Mouse (Mus musculus): ENCODE data around the gene Dnase2a. TPM values are rescaled to one million over a fixed set of nuclear protein-coding genes. Genes with fewer than 3 reads are reported as not detected.

Gene Dnase2a
- total and polyA plus RNA-seq, 2 experiments: 13.0 to 20.0 TPM

GRCm38 (mm10) chr8:84937620-84938485, 29.5 kb downstream of the Dnase2a start:
- H3K79me2 ChIP-seq (ENCODE audit: control insufficient read depth, insufficient read depth, low read length): no peaks in the 10 kb centered on the region
- no peaks in the 10 kb centered on the region for H3K36me3 ChIP-seq (ENCODE audit: control insufficient read depth, insufficient read depth, low read length)
- no peak overlapping the region for H3K4me3 ChIP-seq (ENCODE audit: insufficient read depth, low read depth, low read length)
- H3K27me3 ChIP-seq (ENCODE audit: control insufficient read depth, insufficient read depth, low read length): peaks cover 22% of the 10 kb centered on the region
- no peak overlapping the region for H3K9ac ChIP-seq (ENCODE audit: low read depth, low read length)
- WGBS: 65% methylated on average over 13 of the region's 13 CpGs
- H3K27ac ChIP-seq (replicated peaks; ENCODE audit: insufficient read depth, low read depth, low read length): no peak overlapping the region
- no peaks in the 10 kb centered on the region for H3K4me1 ChIP-seq (ENCODE audit: control insufficient read depth, insufficient read depth, low read length)
- TF ChIP-seq POLR2A (IDR thresholded peaks at IDR 0.05; ENCODE audit: extremely low read depth, insufficient read depth, low read length) (no peak), CTCF (IDR thresholded peaks at IDR 0.05; ENCODE audit: low read depth, low read length) (no peak)
- DNase-seq (ENCODE audit: extremely low read depth, low read depth, low spot score): no peak

GRCm38 (mm10) chr8:84943699-84944098, 35.3 kb downstream of the Dnase2a start:
- Histone ChIP-seq H3K27ac (replicated peaks; ENCODE audit: insufficient read depth, low read depth, low read length) (no peak overlapping the region), H3K9ac (ENCODE audit: low read depth, low read length) (no peak overlapping the region), H3K4me3 (ENCODE audit: insufficient read depth, low read depth, low read length) (no peak overlapping the region), H3K4me1 (ENCODE audit: control insufficient read depth, insufficient read depth, low read length) (peaks cover 3% of the 10 kb centered on the region; the same call in 1 of the 2 replicates), H3K36me3 (ENCODE audit: control insufficient read depth, insufficient read depth, low read length) (no peaks in the 10 kb centered on the region), H3K27me3 (ENCODE audit: control insufficient read depth, insufficient read depth, low read length) (peaks cover 19% of the 10 kb centered on the region), H3K79me2 (ENCODE audit: control insufficient read depth, insufficient read depth, low read length) (no peaks in the 10 kb centered on the region)
- TF ChIP-seq POLR2A (IDR thresholded peaks at IDR 0.05; ENCODE audit: extremely low read depth, insufficient read depth, low read length) (no peak), CTCF (IDR thresholded peaks at IDR 0.05; ENCODE audit: low read depth, low read length) (no peak)
- DNase-seq (ENCODE audit: extremely low read depth, low read depth, low spot score): no peak
- WGBS: 25% methylated on average over 4 of the region's 4 CpGs

GRCm38 (mm10) chr8:84944478-84945160, 36.3 kb downstream of the Dnase2a start:
- Histone ChIP-seq H3K79me2 (ENCODE audit: control insufficient read depth, insufficient read depth, low read length) (no peaks in the 10 kb centered on the region), H3K36me3 (ENCODE audit: control insufficient read depth, insufficient read depth, low read length) (no peaks in the 10 kb centered on the region), H3K9ac (ENCODE audit: low read depth, low read length) (no peak overlapping the region), H3K4me1 (ENCODE audit: control insufficient read depth, insufficient read depth, low read length) (peaks cover 3% of the 10 kb centered on the region; the same call in 1 of the 2 replicates), H3K27ac (replicated peaks; ENCODE audit: insufficient read depth, low read depth, low read length) (no peak overlapping the region), H3K4me3 (ENCODE audit: insufficient read depth, low read depth, low read length) (no peak overlapping the region), H3K27me3 (ENCODE audit: control insufficient read depth, insufficient read depth, low read length) (peaks cover 19% of the 10 kb centered on the region)
- 6% methylated on average over 26 of the region's 26 CpGs for WGBS
- peak; percentile 30 for DNase-seq (ENCODE audit: extremely low read depth, low read depth, low spot score)
- TF ChIP-seq CTCF (IDR thresholded peaks at IDR 0.05; ENCODE audit: low read depth, low read length) (no peak), POLR2A (IDR thresholded peaks at IDR 0.05; ENCODE audit: extremely low read depth, insufficient read depth, low read length) (no peak)

- no peaks in the 10 kb centered on the region for H3K36me3 ChIP-seq (ENCODE audit: control insufficient read depth, insufficient read depth, low read length)
- DNase-seq (ENCODE audit: extremely low read depth, low read depth, low spot score): no peak
- TF ChIP-seq POLR2A (IDR thresholded peaks at IDR 0.05; ENCODE audit: extremely low read depth, insufficient read depth, low read length): no peak
- no peak for TF ChIP-seq CTCF (IDR thresholded peaks at IDR 0.05; ENCODE audit: low read depth, low read length)
- H3K27me3 ChIP-seq (ENCODE audit: control insufficient read depth, insufficient read depth, low read length): peaks cover 19% of the 10 kb centered on the region
- H3K4me1 ChIP-seq (ENCODE audit: control insufficient read depth, insufficient read depth, low read length): peaks cover 3% of the 10 kb centered on the region; the same call in 1 of the 2 replicates
- no peaks in the 10 kb centered on the region for H3K79me2 ChIP-seq (ENCODE audit: control insufficient read depth, insufficient read depth, low read length)
- no peak overlapping the region for H3K27ac ChIP-seq (replicated peaks; ENCODE audit: insufficient read depth, low read depth, low read length)
- WGBS: 15% methylated on average over 11 of the region's 11 CpGs
- no peak overlapping the region for H3K9ac ChIP-seq (ENCODE audit: low read depth, low read length)
- no peak overlapping the region for H3K4me3 ChIP-seq (ENCODE audit: insufficient read depth, low read depth, low read length)
These were observed 36.9 kb downstream of the Dnase2a start for GRCm38 (mm10) chr8:84945235-84945632.

- H3K27ac ChIP-seq (replicated peaks; ENCODE audit: insufficient read depth, low read depth, low read length): no peak overlapping the region
- H3K79me2 ChIP-seq (ENCODE audit: control insufficient read depth, insufficient read depth, low read length): no peaks in the 10 kb centered on the region
- TF ChIP-seq CTCF (IDR thresholded peaks at IDR 0.05; ENCODE audit: low read depth, low read length): no peak
- no peak for TF ChIP-seq POLR2A (IDR thresholded peaks at IDR 0.05; ENCODE audit: extremely low read depth, insufficient read depth, low read length)
- H3K36me3 ChIP-seq (ENCODE audit: control insufficient read depth, insufficient read depth, low read length): no peaks in the 10 kb centered on the region
- H3K4me1 ChIP-seq (ENCODE audit: control insufficient read depth, insufficient read depth, low read length): peaks cover 3% of the 10 kb centered on the region; the same call in 1 of the 2 replicates
- whole genome bisulfite sequencing: 3% methylated on average over 45 of the region's 67 CpGs
- no peak overlapping the region for H3K4me3 ChIP-seq (ENCODE audit: insufficient read depth, low read depth, low read length)
- DNase-seq (ENCODE audit: extremely low read depth, low read depth, low spot score): no peak
- H3K9ac ChIP-seq (ENCODE audit: low read depth, low read length): no peak overlapping the region
- H3K27me3 ChIP-seq (ENCODE audit: control insufficient read depth, insufficient read depth, low read length): peaks cover 22% of the 10 kb centered on the region
These were observed 37.5 kb downstream of the Dnase2a start for GRCm38 (mm10) chr8:84945633-84946527.
